Mouse (Mus musculus) lung, adult 2 months (tissue): ENCODE measurements at regions not wholly inside any gene's neighbourhood (a gene's known extent, or its start where the extent isn't known, plus 50 kb on each side); places are given as distances from the start of the nearest gene placed in this dataset.

ENCODE experiments used
- CTCF ChIP-seq: fragments of 200-500 bp; IDR thresholded peaks from 2 replicates; pipeline ENCODE4 v1.5.1; 2011; ENCODE audit warnings: mild to moderate bottlenecking, low read length, control low read depth; ENCODE audit not compliant: insufficient read depth
- POLR2A ChIP-seq: fragments of 200-500 bp; IDR thresholded peaks from 2 replicates; pipeline ENCODE4 v1.6.1; 2011; ENCODE audit warnings: low read depth, mild to moderate bottlenecking, control low read depth, low read length, borderline replicate concordance; ENCODE audit errors: extremely low read depth

DNA sequence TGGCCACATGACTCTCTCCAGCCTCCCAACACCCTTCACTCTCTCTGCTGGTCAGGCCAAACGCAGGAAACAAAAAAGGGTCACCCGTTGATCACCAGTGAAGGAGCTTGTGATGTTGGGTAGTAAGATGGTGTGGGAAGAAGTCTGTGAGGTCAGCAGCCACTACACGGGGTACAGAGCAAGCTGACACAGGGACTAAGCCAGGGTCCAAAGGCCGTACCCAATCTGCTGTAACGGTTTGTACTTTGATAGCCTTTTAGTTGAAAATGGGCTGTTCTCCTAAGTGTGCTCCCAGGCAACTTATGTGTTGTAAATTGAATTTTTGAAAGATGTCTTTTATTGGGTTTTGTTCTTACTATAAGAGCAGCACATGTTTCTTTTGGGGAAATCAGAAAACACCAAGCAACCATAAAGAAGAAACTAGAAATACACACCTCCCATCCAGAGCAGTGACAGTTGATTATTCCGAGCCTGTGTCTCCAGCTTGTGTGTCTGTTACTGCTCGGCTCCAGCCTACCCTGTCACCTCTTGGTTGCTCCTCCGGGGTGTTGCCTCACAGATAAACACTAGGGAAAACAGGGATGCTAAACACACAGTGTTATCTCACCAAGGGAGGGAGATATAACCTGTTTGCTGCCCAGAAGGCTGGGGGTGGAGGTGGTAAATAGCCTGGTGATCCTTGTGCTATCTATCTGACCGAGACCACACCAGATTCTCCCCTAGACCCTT is 158.4 kb upstream of the Usp24 start:
- TF ChIP-seq CTCF (no peak), POLR2A (no peak)
